Comparison of ENCODE assay signal across 24 mouse cellular contexts in genomic region chr11:43727796-43728195, GRCm38 (mm10). TPM values are rescaled to one million over a fixed set of nuclear protein-coding genes. Genes with fewer than 3 reads are reported as not detected.
DNase-seq lines count a peak whose midpoint lies in the region; ATAC-seq and TF ChIP-seq lines count a peak whose summit lies in the region.
"Had no signal": no experiment of that assay in that cellular context is flagged by ENCODE, and none has a peak within 500 bp of the region (broad histone marks: within the 10 kb centered on the region; RNA-seq: fewer than 3 reads in every experiment).

No protein-coding gene starts in this region.

- 0 out of 4 replicates have a peak, but pooled peaks cover 0 to 5% of the 10 kb centered on the region in 2 experiments for H3K4me1 ChIP-seq in liver, embryonic 14.5 days (replicated peaks; ENCODE audit: control insufficient read depth in 2 of 2, insufficient read depth in 2 of 2, low read length in 1 of 2)
- H3K4me1 ChIP-seq in hindbrain, postnatal 0 days (ENCODE audit: insufficient read depth, low read length): no peaks in the 10 kb centered on the region
- H3K4me1 ChIP-seq: embryonic facial prominence, embryonic 13.5 days; forebrain, embryonic 15.5 days; heart, embryonic 12.5 days; hindbrain, embryonic 13.5 days; midbrain, embryonic 13.5 days; neural tube, embryonic 13.5 days had no signal

- H3K27me3 ChIP-seq in liver, embryonic 14.5 days (ENCODE audit: control insufficient read depth, insufficient read depth, low read length): no peaks in the 10 kb centered on the region
- no peaks in the 10 kb centered on the region for H3K27me3 ChIP-seq in hindbrain, postnatal 0 days (ENCODE audit: insufficient read depth, low read length)
- H3K27me3 ChIP-seq: embryonic facial prominence, embryonic 13.5 days; forebrain, embryonic 15.5 days; heart, embryonic 12.5 days; hindbrain, embryonic 13.5 days; kidney, embryonic 15.5 days; liver, embryonic 15.5 days; midbrain, embryonic 13.5 days; neural tube, embryonic 13.5 days had no signal

- peaks cover 23% of the 10 kb centered on the region for H3K36me3 ChIP-seq in liver, embryonic 14.5 days (replicated peaks; ENCODE audit: control insufficient read depth, insufficient read depth, low read depth)
- H3K36me3 ChIP-seq in hindbrain, postnatal 0 days (ENCODE audit: insufficient read depth, low read length): peaks cover 29% of the 10 kb centered on the region

- DNase-seq in layer of hippocampus, adult 2 months (ENCODE audit: low spot score in 2 of 2): no peak
- no peak for DNase-seq in layer of hippocampus, postnatal 25 days (ENCODE audit: extremely low spot score in 1 of 2, low spot score in 1 of 2)
- no peak for DNase-seq in liver, embryonic 14.5 days (ENCODE audit: low read depth in 3 of 3, low spot score in 3 of 3)
- DNase-seq in left cerebral cortex, adult 9 months (ENCODE audit: low spot score in 2 of 2): no peak
- no peak for DNase-seq in hindbrain, postnatal 0 days (ENCODE audit: low spot score)
- no peak for DNase-seq in right cerebral cortex, postnatal 14 days
- DNase-seq: adrenal gland, postnatal 14 days; B cell, adult 2 months; cerebellum, adult 2 months; heart, postnatal 14 days; left cerebral cortex, postnatal 4 days; thymus, postnatal 36 days had no signal

- H3K9me3 ChIP-seq in liver, embryonic 14.5 days (ENCODE audit: control insufficient read depth, low read length): no peaks in the 10 kb centered on the region
- no peaks in the 10 kb centered on the region for H3K9me3 ChIP-seq in hindbrain, postnatal 0 days (ENCODE audit: low read length)
- H3K9me3 ChIP-seq: embryonic facial prominence, embryonic 13.5 days; forebrain, embryonic 15.5 days; heart, embryonic 12.5 days; hindbrain, embryonic 13.5 days; kidney, embryonic 15.5 days; liver, embryonic 15.5 days; midbrain, embryonic 13.5 days; neural tube, embryonic 13.5 days had no signal

- TF ChIP-seq CTCF in layer of hippocampus, adult 2 months (conservative IDR thresholded peaks at IDR 0.05): no peak
- TF ChIP-seq CTCF in liver, embryonic 14.5 days (IDR thresholded peaks at IDR 0.05; ENCODE audit: low read depth): no peak
- TF ChIP-seq CTCF in hindbrain, postnatal 0 days (IDR thresholded peaks at IDR 0.05; ENCODE audit: low read depth): no peak

- ATAC-seq in CD4-positive, CD25-positive, alpha-beta regulatory T cell, adult 4 months: peak; percentile 27
- ATAC-seq in common myeloid progenitor, adult 5-6 weeks (replicated peaks; ENCODE audit: low read depth, poor library complexity, severe bottlenecking): peak; percentile 78
- peak; percentile 53 for ATAC-seq in liver, embryonic 14.5 days (ENCODE audit: insufficient read depth)
- ATAC-seq in hindbrain, postnatal 0 days: no peak
- ATAC-seq: activated CD4-positive, CD25-positive, alpha-beta regulatory T cell, adult 4 months; forebrain, embryonic 15.5 days; intestine, embryonic 16.5 days; midbrain, embryonic 13.5 days had no signal

- H3K9ac ChIP-seq in liver, embryonic 14.5 days (replicated peaks): no peak overlapping the region
- H3K9ac ChIP-seq in hindbrain, postnatal 0 days (replicated peaks; ENCODE audit: low read length): no peak overlapping the region
- H3K9ac ChIP-seq: embryonic facial prominence, embryonic 13.5 days; forebrain, embryonic 15.5 days; heart, embryonic 12.5 days; hindbrain, embryonic 13.5 days; kidney, embryonic 15.5 days; liver, embryonic 15.5 days; midbrain, embryonic 13.5 days; neural tube, embryonic 13.5 days had no signal

- 0 out of 2 replicates have a peak overlapping the region, but pooled peaks have one; percentile 28 for H3K27ac ChIP-seq in layer of hippocampus, adult 2 months
- no peak overlapping the region for H3K27ac ChIP-seq in liver, embryonic 14.5 days
- H3K27ac ChIP-seq in hindbrain, postnatal 0 days: no peak overlapping the region
- H3K27ac ChIP-seq: embryonic facial prominence, embryonic 13.5 days; forebrain, embryonic 15.5 days; hindbrain, embryonic 13.5 days; liver, embryonic 15.5 days; midbrain, embryonic 13.5 days; neural tube, embryonic 13.5 days had no signal

- no peak for TF ChIP-seq EP300 in liver, embryonic 14.5 days (IDR thresholded peaks at IDR 0.05; ENCODE audit: low read depth)

- no peak overlapping the region for H3K4me2 ChIP-seq in liver, embryonic 14.5 days (ENCODE audit: low read depth)
- H3K4me2 ChIP-seq in hindbrain, postnatal 0 days (ENCODE audit: low read depth, low read length): no peak overlapping the region
- H3K4me2 ChIP-seq: embryonic facial prominence, embryonic 13.5 days; forebrain, embryonic 15.5 days; heart, embryonic 12.5 days; hindbrain, embryonic 13.5 days; kidney, embryonic 15.5 days; liver, embryonic 15.5 days; midbrain, embryonic 13.5 days; neural tube, embryonic 13.5 days had no signal

- H3K4me3 ChIP-seq in layer of hippocampus, adult 2 months: no peak overlapping the region
- no peak overlapping the region for H3K4me3 ChIP-seq in liver, embryonic 14.5 days (ENCODE audit: insufficient read depth in 1 of 2, low read depth in 2 of 2, low read length in 2 of 2)
- H3K4me3 ChIP-seq in hindbrain, postnatal 0 days (ENCODE audit: low read length): no peak overlapping the region
- H3K4me3 ChIP-seq: embryonic facial prominence, embryonic 13.5 days; forebrain, embryonic 15.5 days; heart, embryonic 12.5 days; hindbrain, embryonic 13.5 days; kidney, embryonic 15.5 days; liver, embryonic 15.5 days; midbrain, embryonic 13.5 days; neural tube, embryonic 13.5 days had no signal

- 10% methylated on average over 7 of the region's 7 CpGs for WGBS in liver, embryonic 14.5 days (ENCODE audit: insufficient replicate concordance)
- WGBS in hindbrain, postnatal 0 days: 85% methylated on average over 7 of the region's 7 CpGs

RNA-seq across cellular contexts. Expression of gene Ttc1, which starts 20.0 kb away (rescaled TPM):
- 10 to 100 TPM; 55.1 to 58.2 TPM for total RNA-seq in layer of hippocampus, adult 2 months (2021)
- 10 to 100 TPM; 45.5 to 56.4 TPM for total RNA-seq in layer of hippocampus, postnatal 25 days (2021)
- polyA plus RNA-seq in CD4-positive, CD25-positive, alpha-beta regulatory T cell, adult 4 months (2017; shearing (Covaris generic)): 100 to 1,000 TPM in 1 of 2 experiments, 10 to 100 TPM in 1; 99.4 to 106 TPM
- total RNA-seq in common myeloid progenitor, adult 5-6 weeks (2017): 63.0 and 64.6 TPM in 2 replicates
- 9.4 and 17.9 TPM in 2 replicates for polyA plus RNA-seq in liver, embryonic 14.5 days (2012; rRNA removed)
- 34.1 and 36.9 TPM in 2 replicates for polyA plus RNA-seq in liver, embryonic 14.5 days (2014; fragmentation: Nextera tagmentation; extraction: Ambion mirVana)
- total RNA-seq in hindbrain, postnatal 0 days (2014; rRNA removed): 22.1 and 33.6 TPM in 2 replicates
- polyA plus RNA-seq in hindbrain, postnatal 0 days (2015; fragmentation: Nextera tagmentation; extraction: Ambion mirVana): 78.8 and 82.5 TPM in 2 replicates

RNA-seq across cellular contexts. Expression of gene Pwwp2a, which starts 46.0 kb away (rescaled TPM):
- 10 to 100 TPM; 72.4 to 77.3 TPM for total RNA-seq in layer of hippocampus, adult 2 months (2021)
- total RNA-seq in layer of hippocampus, postnatal 25 days (2021): 10 to 100 TPM; 66.8 to 72.4 TPM
- 10 to 100 TPM; 23.8 to 34.8 TPM for polyA plus RNA-seq in CD4-positive, CD25-positive, alpha-beta regulatory T cell, adult 4 months (2017; shearing (Covaris generic))
- total RNA-seq in common myeloid progenitor, adult 5-6 weeks (2017): 55.6 and 58.8 TPM in 2 replicates
- 12.3 and 15.7 TPM in 2 replicates for polyA plus RNA-seq in liver, embryonic 14.5 days (2012; rRNA removed)
- 10.3 and 11.6 TPM in 2 replicates for polyA plus RNA-seq in liver, embryonic 14.5 days (2014; fragmentation: Nextera tagmentation; extraction: Ambion mirVana)
- 24.0 and 25.4 TPM in 2 replicates for total RNA-seq in hindbrain, postnatal 0 days (2014; rRNA removed)
- 19.4 and 21.1 TPM in 2 replicates for polyA plus RNA-seq in hindbrain, postnatal 0 days (2015; fragmentation: Nextera tagmentation; extraction: Ambion mirVana)
